Mouse (Mus musculus): Measurements from ENCODE around the gene Eps8. TPM values are rescaled to one million over a fixed set of nuclear protein-coding genes. Genes with fewer than 3 reads are reported as not detected.
"Not testable (repeated sequence)": the region's sequence is repeated elsewhere in the genome, so short reads cannot be mapped to it uniquely, and the experiment has no call there.

Gene Eps8
- total RNA-seq, 2 experiments from 2014 or later: 35.6 to 43.2 TPM

DNA sequence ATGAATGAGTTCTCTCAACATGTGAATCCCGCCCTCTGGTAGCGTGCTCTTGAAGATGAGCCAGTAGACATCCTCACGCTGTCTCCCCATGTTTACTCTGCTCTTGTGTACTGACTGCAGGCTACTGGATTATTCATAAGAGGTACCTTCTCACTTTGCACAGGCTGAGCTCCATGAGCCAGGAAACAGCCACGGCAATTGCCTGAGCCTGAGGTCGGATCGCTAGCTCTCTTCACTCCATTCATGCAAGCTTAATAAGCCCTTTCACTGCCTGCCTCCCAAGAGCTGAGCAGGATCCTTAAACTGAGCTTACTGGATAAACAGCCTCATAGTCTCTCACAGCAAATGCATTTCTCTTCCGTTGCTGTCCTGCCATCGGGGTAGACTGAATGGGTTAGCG, 182.5 kb downstream of the Eps8 start:
- DNase-seq: no peak

DNA sequence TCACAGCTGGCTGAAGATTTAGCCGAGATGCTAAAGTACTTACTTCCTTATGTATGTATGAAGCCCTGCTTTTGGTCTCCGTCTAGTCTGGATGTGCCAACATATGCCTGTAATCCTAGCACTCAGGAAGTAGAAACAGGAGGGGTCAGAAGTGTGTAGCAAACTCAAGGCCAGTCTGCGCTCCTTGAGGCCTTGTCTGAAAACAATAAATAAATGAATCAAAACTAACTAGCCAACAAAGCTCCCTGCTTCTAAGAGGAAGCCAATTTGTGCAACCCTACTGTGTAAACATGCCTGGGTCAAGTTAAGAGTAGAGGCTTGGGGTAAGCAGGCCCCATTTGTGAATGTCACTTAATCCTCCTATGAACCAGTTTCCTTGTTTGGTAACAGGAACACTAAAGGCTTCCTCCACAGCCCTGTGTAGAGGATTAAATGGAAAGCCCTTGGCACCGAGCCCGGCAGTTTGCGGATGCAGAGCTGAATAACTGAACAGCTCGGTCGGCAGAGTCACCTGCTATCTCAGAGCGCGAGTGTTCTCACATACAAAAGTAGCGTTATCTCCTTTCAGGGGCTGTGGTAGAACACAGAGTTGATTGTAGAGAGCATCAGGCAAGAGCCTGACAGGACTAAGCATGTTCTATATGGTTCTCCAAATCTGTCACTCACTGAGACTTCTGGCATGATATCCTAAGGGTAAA, 183.6 kb downstream of the Eps8 start:
- DNase-seq: peak; percentile 90 to 92

DNA sequence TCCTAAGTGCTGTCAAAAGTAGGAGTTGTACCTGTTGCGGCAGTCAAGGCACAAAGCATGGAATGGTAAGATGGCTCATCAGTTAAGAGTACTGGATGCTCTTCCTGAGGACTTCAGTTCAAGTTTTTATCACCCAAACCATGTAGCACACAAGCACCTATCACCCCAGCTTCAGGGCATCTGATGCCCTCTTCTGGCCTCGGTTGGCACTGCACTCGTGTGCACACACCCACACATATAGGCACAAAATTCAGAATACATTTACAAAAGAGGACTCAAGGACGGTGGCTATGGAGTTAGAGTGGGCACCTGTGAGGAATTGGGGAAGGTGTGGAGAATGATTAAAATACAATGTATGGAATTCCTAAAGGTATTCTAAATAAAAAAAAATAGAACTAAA, 185.1 kb downstream of the Eps8 start:
- DNase-seq: no peak

DNA sequence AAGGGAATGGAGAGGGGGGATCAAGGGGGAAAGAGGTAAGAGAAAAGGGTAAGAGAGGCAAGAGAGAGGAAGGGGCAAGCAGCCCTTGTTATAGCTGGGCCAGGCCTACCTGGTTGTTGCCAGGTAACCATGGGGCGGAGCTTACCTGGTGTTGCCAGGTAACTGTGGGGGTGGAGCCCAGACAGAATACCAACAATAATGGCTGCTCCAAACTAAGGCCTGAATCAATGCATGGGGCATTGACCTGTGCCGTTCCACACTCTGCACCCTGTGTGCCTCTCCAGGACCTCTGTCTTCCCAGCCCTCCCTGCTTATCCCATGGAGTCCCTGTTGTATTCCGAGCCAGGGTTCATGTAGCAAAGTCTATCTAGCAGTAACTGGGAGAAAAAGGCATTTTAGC, 187.0 kb downstream of the Eps8 start:
- DNase-seq: no peak

DNA sequence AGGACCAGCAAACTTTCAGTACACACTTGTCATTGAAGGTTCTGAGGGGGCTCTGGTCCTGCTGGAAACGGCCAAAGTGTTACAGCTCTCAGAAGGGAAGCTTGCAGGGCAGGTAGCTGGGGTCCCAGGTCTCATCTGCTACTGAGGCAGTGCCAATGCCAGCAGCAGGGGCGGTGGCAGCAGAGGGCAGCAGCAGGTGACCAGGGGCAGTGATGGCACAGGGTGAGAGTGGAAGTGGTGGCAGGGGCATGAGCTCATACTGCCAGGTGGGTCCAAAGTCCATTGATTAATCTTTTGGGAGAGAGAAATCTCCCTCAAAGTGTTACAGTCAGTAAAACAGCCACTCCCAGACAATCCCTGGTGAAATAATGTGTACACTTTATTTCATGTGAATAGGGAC, 188.4 kb downstream of the Eps8 start:
- DNase-seq: no peak

DNA sequence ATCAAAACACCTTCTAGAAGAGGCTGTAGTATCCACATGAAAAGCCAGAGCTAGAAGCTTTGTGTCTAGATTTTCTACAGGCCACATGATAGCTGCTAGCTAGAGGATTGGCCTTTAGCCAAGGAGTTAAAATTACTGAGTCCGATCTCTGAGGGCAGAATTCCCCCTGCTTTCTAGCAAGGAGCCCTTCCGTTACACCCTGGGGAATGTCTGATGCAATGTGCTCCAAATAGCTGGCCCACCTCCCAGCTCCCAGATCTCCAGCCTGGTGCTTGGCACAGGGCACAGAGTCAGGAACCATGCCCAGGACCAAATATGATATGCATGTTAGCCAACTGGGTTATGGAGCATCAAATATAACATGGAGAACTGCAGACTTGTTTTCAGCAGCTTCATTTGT, 189.4 kb downstream of the Eps8 start:
- DNase-seq: peak; percentile 53 to 72

DNA sequence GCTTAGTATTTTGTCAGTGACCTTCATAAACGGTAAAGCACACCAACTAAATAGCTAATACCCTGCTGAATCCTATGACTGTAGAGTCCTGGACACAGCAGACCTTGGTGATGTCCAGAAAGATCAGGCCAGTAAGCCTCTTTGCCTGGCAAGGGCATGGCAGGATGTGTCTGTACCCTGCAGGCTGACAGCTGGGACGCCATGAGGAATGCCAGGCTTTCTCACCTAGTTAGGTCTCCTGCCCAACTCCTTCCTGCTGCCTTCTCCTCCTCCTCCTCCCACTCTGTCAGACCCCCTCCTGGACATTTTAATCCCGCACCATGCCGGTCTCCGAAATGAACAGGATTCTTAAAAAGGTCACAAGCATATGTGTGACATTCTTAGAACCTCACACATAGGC, 190.9 kb downstream of the Eps8 start:
- no peak for DNase-seq

DNA sequence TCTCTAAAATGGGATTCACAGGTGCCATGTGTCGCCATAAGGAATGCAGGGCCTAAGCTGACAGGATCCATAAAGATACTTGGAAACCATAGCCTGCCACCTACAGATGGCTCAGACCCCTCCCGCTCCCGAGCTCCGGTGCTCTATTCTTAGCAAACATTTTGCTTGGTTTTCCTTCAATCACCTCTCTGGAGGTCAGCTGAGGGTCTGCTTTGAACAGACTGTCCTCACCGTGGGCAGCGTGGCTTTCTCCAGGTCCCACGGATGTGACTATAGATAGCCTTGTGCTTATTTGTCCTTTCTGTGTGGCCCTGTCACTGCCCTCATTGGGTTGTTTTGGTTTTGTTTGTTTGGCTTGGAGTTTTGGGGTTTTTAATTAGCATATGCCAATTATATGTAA, 196.5 kb downstream of the Eps8 start:
- no peak for DNase-seq

DNA sequence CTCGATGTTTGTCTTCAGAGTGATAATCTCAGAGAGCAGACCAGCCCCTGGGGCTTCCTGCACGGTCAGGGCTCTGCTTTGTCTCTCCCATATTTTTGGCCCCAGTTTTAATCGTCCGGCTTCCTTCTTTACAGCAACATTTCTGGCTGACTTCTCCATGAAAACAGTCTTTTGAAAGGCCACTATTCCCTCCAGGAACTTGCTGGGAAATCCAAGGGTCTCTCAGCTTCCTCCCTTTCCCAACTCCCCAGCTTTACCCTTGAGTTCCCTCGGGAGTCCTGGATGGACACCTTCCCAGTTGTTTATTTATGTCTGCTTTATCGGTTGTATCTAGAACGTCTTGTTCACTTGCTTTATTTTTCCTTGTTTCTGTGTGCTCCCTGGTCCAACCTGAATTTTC, 197.5 kb downstream of the Eps8 start:
- no peak for DNase-seq

DNA sequence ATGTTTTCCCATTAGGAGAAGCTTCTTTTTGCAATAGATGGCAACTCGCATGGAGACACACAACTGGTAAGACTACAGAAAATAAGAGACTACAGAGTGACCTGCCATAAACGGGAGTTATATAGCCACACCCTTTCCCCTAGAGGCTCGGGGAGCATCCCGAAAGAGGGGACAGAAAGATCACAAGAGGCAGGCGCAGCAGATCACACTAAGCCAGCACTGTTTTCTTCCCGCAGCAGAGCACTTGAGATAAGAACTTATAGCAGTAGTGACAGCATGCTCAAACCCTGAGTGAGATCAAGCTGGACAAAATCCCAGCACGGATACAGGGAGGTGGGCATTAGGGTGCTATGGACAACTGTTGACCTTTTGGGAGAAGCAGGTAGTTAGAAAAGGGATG, 198.6 kb downstream of the Eps8 start:
- no peak for DNase-seq

DNA sequence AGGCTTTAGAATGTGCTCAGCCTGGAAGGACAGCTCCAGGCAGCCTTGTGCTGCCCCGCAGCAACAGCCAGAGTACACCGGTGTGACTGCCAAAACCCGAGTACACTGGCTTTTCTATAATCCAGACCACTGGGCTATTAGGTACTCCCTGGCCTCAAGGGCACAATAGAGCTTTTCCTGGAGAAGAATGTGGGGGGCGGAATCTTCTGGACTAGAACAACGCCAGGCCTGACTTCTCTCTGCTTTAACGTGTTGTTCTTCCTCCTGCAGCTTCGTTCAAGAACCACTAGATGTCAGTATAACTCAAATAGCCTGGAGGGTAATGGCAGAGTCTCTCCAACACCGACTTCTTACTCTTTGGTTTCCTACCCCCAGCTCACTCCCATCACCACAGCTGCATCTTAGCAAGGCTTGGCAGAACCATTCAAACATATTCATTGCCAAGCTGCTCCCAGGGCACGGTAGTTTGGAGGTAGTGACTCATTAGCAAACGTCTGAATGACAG, 199.1 kb downstream of the Eps8 start:
- peak; percentile 12 to 35 for DNase-seq

DNA sequence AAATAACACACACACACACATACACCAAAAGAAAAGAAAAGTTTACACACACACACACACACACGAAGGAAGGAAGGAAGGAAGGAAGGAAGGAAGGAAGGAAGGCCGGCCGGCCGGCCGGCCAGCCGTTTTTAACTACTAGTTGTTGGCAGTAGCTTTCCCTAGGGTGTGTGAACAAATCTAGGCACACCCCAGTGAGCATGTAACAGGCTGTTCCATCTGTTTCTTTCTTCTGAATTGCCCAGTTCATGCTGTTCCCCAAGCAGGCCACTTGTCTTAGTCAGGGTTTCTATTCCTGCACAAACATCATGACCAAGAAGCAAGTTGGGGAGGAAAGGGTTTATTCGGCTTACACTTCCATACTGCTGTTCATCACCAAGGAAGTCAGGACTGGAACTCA, 208.6 kb downstream of the Eps8 start:
- DNase-seq: not testable (repeated sequence)

DNA sequence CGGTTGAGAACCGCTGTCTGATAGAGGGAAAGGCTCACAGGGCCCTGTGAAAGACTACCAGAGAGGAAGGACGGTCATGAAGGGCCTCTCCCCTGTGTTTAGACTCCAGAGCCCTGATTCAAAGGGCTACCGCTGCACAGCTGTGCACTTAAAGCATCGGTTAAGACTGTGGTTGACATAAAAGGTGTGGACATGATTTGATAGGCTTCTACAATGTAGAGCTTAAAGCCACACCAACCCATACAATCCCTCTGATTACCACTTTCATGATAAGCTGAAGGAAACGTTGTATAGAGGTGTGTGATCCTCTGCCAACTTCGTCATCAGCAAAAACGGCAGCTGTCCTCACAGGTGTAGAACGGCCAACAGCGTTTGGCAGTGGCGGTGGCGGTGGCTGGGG, 211.6 kb downstream of the Eps8 start:
- no peak for DNase-seq

DNA sequence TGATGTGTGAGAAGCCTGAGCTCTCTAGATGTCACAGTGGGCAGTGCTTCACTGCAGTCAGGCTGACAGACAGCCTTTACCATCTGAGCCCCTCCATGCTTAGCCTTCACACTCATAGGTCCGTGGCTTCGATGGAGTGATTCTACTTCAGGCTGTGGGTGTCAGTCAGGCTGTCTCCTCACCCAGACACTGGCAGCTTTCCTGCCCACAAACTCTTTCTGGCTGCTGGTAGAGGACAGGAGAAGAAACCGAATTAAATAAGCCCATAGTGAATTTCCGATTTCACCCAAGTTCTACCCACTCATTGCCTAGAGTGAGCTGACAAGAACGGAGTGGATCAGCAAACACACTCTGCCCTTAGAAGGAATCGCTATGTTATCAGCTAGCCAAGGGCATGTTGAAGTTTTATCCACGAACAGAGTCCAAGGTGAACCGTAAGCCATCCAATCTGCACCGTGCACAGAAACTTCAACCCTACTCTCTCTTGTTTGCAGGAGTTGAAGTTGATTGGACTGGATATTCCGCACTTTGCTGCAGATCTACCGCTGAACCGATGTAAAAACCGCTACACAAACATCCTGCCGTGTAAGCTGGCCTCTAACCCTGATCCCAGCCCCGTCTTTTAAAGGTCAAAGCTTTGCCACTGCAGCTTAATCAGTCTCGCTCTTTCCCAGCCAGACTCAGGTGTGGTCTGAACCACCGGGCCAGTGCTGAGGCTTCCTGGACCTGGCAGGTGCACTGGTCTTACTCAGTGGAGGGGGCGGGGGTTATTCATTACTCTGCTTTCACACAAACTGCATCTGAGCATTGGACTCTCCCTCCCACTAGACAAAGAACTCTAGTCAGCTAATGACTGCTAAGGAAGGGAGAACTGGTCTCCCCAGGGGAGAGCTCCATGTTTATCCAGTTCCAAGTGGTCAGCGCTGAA, 213.9 kb downstream of the Eps8 start:
- no peak for DNase-seq

DNA sequence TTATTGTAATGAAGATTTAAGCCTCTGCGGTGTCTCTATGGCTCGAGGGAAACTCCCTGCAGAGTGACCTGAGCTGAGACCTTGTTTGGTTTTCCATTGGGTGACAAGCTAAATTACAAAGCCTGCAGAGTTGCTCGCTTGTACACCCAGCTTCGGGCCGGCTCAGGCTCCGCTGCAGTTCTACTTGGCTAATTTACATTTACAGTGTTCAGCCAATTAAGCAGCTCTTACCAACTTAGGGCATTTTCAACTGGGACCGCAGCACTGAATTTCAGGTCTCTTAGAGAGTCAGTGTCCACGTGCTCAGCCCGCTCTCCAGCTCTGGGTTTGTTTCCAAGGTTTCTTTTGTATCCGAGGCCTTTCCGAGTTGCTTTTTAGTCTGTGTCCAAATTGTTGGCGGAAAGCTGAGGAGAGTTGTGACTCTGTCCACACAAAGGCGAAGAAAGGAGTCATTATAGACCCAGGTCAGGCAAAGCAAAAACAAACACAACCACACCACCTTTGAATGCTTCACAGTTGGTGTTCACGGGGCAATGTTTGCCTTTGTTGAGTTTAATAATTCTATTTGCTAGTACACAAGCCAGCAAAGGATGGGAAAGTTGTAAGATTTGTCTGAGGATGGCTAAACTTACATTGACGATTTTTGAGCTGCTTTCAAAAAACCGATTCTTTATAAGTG, 216.6 kb downstream of the Eps8 start:
- no peak for DNase-seq

DNA sequence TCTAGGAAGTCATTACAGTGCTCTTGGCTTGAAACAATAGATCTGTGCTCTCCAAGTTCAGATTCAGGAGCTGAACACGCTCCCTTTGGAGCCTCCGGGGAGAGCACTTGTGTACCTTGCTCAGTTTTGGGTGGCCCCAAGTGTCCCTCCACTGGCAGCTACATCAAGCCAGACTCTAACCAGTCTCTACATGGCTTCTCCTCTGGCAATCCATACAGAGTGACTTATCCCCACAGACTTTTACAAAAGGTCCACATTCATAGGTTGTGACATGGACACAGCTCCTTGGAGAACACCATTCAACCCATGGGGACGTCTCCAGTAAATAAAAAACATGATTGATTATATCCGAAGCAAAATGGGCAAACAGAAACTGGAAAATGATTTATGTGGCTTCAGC, 217.2 kb downstream of the Eps8 start:
- DNase-seq: no peak

DNA sequence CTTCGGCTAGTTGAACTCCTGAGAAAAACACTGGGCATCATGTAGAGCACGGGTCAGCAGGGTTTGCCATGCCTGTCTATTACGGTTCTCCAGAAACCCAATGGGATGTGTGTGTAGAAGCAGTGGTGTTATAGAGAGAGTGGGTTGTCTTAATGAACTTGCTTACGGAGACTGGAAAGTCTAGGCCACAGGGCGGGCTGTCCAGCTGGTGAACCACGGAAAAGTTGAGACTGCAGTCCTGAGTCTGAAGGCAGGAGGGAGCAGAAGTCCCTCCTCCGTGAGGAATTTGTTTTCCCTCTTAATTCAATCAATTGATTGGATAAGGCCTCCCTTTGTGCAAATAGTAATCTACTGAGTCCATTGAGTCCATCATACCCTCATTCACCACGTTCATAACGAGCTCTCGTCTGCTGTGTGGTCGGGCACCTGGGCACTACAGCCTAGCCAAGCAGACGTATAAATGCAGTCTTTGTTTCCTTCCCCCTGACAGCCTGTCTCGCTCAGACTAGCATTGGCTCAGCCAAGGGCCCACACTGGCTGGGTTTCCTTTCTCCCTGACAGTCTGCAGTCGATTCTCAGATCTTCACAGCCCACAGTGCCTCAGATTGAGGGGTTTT, 221.0 kb downstream of the Eps8 start:
- no peak for DNase-seq

Other genes with a start within 250 kb of the Eps8 start
- 100 to 1,000 TPM; 120 to 128 TPM for gene Strap, start 80.2 kb upstream of the Eps8 start, total RNA-seq (2021)
- gene Dera, start 99.7 kb upstream of the Eps8 start, total RNA-seq (2021): 10 to 100 TPM; 14.2 to 25.2 TPM

Measured in adrenal gland, postnatal 36 days (tissue).